Mouse (Mus musculus) yolk sac, embryonic 10.5 days (tissue): ENCODE measurements around the gene Vipas39.
"Not testable (repeated sequence)": the region's sequence is repeated elsewhere in the genome, so short reads cannot be mapped to it uniquely, and the experiment has no call there.

Experiments
- DNase-seq: peaks from one replicate; pipeline ENCODE4 v3.0.0-alpha.2; 2017; ENCODE audit warnings: low spot score

The Vipas39 gene

GRCm38 (mm10) chr12:87266827-87267603 is 959 bp upstream of the Vipas39 start:
- DNase-seq, result no peak

- DNase-seq, result no peak
Observed at GRCm38 (mm10) chr12:87265444-87265843, 612 bp downstream of the Vipas39 start.

- no peak for DNase-seq
Observed at GRCm38 (mm10) chr12:87260562-87260961, 5.5 kb downstream of the Vipas39 start.

- DNase-seq, result no peak
Observed at GRCm38 (mm10) chr12:87256629-87257028, 9.4 kb downstream of the Vipas39 start.

DNA sequence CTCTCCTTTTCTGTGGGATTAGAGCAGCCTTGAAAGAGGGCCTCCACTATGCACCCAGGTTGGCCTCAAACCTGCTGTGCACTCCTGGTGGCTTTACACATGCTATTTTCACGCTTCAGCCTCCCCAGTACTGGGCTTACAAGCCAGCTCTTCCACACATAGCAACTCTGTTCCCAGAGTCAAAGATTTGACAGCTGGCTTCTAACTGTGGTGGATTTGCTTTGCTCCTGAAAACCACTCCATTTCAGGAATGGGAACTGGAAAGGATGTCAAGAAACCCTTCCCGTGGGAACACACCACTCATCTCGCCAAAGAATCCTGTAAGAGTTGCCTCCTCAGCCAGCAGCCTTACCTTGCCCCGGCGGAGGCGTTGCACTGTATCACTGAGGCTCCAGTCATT is 12.2 kb downstream of the Vipas39 start:
- DNase-seq, result no peak

DNA sequence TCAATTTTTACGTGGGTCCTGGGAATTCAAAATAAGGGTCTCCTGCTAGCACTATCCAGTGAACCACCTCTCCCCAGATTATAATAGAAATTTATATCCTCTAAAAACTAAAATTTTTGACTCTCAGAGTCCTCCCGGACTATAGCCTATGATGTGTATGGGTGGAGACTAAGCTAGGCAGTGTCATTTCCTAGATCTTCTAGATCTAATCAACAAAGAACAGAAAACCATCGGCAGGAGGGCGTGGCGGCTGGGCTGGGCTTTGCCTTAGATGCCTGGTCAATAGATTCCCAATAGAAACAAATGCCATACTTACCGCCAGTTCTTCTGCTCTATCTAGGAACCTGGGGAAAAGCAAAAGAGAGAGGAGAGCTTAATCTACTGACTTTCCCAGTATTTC is 15.9 kb downstream of the Vipas39 start:
- DNase-seq, result no peak

- no peak for DNase-seq
Observed at GRCm38 (mm10) chr12:87238632-87239031, 27.4 kb downstream of the Vipas39 start, which contains the start of gene Noxred1. Gene Noxred1, minus strand, starts transcription at chr12:87238732.

- no peak for DNase-seq
Observed at GRCm38 (mm10) chr12:87236882-87237483, 29.1 kb downstream of the Vipas39 start.

GRCm38 (mm10) chr12:87230379-87230895 is 35.6 kb downstream of the Vipas39 start:
- DNase-seq, result no peak

DNA sequence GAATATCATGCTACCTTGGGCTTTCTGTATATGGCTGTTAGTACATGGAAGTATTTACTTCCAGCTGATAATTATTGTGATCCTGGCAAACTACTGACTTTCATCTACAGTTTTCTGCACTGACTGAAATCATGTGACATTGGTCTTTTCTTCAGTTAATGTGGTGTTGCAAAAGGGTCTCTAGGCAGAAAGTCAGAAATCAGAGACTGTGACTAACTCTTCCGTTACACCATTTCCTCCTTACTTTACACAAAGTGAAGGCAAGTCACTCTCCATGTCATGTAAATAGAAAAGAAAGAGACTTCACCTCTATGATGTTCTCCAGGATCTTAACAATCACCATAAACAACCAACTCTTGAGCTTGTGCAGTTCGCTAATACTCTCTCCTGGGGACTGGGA is 36.4 kb downstream of the Vipas39 start:
- DNase-seq, result no peak

DNA sequence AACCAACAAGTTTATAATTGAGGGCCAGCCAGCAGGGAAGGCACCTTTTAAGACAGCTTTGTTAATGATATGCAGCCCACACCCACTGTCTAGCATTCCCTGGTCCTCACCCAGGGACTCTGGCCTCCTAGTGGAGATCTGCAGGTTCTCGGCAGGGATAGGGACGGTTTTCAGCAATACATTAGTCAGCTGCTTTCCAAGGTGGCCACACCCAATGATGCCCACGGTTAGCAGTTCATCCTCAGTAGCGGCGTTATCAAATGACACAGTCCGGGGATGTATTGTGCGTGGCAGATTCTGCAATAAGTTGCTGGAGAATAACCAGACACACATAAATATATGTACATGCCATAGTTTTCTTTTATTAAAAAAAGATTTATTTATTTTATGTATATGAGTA is 39.3 kb downstream of the Vipas39 start:
- no peak for DNase-seq

DNA sequence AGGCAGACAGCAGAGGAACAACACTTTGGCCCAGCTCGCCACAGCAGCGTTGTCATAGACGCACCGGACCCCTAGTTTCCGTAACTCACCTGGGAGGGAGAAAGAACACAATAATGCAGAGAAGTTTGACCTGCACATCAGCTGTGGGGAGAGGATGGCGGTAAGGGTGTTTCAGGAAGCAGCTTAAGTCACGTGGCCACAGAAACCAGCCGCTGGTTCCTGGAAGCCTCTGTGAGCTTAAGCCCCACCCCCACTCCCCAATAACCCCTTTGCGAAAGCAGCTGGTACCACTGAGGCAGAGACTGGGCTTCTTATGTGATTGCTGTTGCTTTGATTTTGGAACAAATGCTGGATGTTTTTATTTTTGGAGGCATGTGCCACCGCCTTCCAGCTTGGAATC is 41.1 kb downstream of the Vipas39 start:
- no peak for DNase-seq

GRCm38 (mm10) chr12:87219362-87219761 is 46.7 kb downstream of the Vipas39 start:
- DNase-seq, result no peak

- no peak for DNase-seq
Observed at GRCm38 (mm10) chr12:87217596-87217995, 48.5 kb downstream of the Vipas39 start.

DNA sequence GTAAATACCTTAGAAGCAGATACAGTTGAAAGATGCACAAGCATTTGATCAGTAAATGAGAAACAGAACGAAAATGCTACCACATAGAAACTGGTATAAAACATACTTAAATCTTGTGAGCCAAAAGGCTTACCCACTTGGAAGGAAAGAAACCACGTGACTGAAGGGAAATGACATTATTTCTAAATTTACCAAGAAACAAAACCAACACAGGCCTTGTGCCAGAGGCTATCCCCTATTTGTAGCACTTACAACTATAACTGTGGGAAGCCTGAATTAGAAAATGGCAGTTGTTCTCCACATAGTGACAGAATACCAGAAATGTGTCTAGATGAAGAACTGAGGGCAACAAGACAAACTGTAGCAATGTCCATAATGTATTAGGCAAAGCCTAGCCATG is 50.0 kb downstream of the Vipas39 start:
- DNase-seq, result no peak

GRCm38 (mm10) chr12:87212844-87213606 is 53.0 kb downstream of the Vipas39 start:
- DNase-seq, result no peak

DNA sequence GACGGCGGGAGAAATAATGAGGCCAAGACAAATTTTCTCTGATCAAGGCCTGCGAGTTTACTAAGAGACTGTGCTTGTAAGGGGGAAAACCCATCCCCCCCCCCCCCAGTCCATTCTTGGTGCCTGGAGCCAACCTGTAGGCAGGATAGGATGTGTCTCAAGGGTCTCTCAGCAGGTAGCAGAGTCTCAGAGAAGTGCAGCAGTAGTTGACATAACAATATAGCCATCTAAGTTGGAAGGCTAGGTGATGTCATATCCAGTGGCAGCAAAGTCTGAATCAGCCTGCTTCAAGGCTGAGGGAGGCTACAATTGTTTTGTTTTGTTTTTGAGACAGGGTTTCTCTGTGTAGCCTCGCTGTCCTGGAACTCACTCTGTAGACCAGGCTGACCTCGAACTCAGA is 60.3 kb downstream of the Vipas39 start:
- not testable (repeated sequence) for DNase-seq

DNA sequence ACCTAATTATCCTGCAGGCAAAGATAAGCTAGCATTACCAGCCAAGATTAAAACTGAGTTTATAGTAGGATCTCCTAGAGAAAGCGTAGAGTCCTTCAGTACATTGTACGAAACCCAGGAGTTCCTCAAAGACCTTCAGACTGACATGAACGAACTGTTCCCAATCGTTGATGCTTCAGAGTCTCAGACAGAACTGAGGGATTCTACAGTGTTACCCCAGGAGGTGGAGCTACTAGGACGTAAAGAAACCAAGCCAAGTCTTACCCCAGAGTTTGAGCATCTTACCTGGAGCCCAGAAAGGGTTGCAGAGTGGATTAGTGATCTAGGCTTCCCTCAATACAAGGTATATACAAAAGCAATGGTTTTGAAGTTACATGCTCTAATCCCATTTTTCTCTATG is 64.4 kb downstream of the Vipas39 start:
- DNase-seq, result no peak

GRCm38 (mm10) chr12:87199973-87200586 is 66.0 kb downstream of the Vipas39 start, which contains the start of gene Tmed8:
Gene Tmed8, minus strand, starts transcription at chr12:87200454.
- DNase-seq, result peak; percentile 79

- peak; percentile 24 for DNase-seq
Observed at GRCm38 (mm10) chr12:87199206-87199972, 66.7 kb downstream of the Vipas39 start, which contains the start of gene Samd15. Gene Samd15, plus strand, starts transcription at chr12:87199723.

GRCm38 (mm10) chr12:87198792-87199191 is 67.3 kb downstream of the Vipas39 start:
- DNase-seq, result no peak
